In genomic region chr17:11070996-11071395, GRCm38 (mm10) we compare ENCODE assay signal across 28 mouse cellular contexts.
"Had no signal": no experiment of that assay in that cellular context is flagged by ENCODE, and none has a peak within 500 bp of the region (broad histone marks: within the 10 kb centered on the region; RNA-seq: fewer than 3 reads in every experiment).

No protein-coding gene starts in this region.

- DNase-seq: heart, postnatal 10 days; heart, postnatal 14 days; heart, postnatal 36 days; heart, postnatal 4 days; kidney, adult 11 months; kidney, adult 18-20 months; kidney, adult 2 months; kidney, adult 8-10 months; kidney, adult 9 months; kidney, postnatal 10 days; kidney, postnatal 14 days; kidney, postnatal 25 days; kidney, postnatal 36 days; kidney, postnatal 4 days; layer of hippocampus, adult 9-11 months; layer of hippocampus, postnatal 36 days had no signal

- H3K27me3 ChIP-seq: heart, embryonic 15.5 days; hindbrain, embryonic 12.5 days; hindbrain, embryonic 13.5 days; hindbrain, embryonic 15.5 days; intestine, embryonic 15.5 days; kidney, embryonic 15.5 days had no signal

- H3K9ac ChIP-seq: heart, embryonic 15.5 days; hindbrain, embryonic 12.5 days; hindbrain, embryonic 13.5 days; hindbrain, embryonic 14.5 days; hindbrain, embryonic 15.5 days; intestine, embryonic 15.5 days; kidney, embryonic 15.5 days had no signal

- H3K27ac ChIP-seq: heart, embryonic 15.5 days; hindbrain, embryonic 10.5 days; hindbrain, embryonic 12.5 days; hindbrain, embryonic 13.5 days; hindbrain, embryonic 14.5 days; hindbrain, embryonic 15.5 days; hindbrain, postnatal 0 days; intestine, embryonic 15.5 days; kidney, embryonic 15.5 days; kidney, postnatal 0 days; layer of hippocampus, adult 2 months; left cerebral cortex, adult 2 months had no signal

- H3K4me3 ChIP-seq: heart, embryonic 15.5 days; hindbrain, embryonic 10.5 days; hindbrain, embryonic 12.5 days; hindbrain, embryonic 13.5 days; hindbrain, embryonic 15.5 days; intestine, embryonic 15.5 days; kidney, embryonic 15.5 days; layer of hippocampus, adult 2 months; left cerebral cortex, adult 2 months had no signal

- H3K36me3 ChIP-seq: heart, embryonic 15.5 days; hindbrain, embryonic 10.5 days; hindbrain, embryonic 12.5 days; hindbrain, embryonic 13.5 days; hindbrain, embryonic 15.5 days; intestine, embryonic 15.5 days; kidney, embryonic 15.5 days had no signal
